Mouse (Mus musculus): Measurements from ENCODE around the gene Zfp367. TPM values are rescaled to one million over a fixed set of nuclear protein-coding genes. Genes with fewer than 3 reads are reported as not detected.

Zfp367 gene
- polyA plus RNA-seq, 1 experiment from 2014 or later: 27.4 TPM

DNA sequence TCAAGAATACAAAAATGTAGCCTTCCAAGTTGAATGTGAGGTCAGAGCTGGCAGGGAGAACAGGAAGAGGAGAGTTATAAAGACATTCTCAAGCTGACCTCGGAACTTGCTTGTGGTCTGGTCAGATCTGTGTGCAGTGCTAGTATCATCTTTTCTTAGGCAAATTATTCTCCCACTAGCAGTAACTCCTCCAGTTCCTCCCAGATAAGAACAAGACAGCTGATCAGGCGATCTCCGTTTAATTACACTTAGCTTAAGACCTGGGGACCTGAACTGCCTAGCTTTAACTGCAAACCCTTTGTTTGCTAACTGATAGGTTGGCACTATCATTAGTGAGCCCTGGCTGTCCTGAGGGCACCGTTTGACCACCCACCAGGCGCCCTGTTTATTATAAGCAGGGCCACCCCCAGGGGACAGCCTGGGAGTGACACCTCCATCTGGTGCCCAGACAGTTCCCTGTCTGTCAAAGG, 44.6 kb downstream of the Zfp367 start:
- 17% methylated on average over 5 of the region's 5 CpGs for WGBS
- Histone ChIP-seq H3K36me3 (no peaks in the 10 kb centered on the region), H3K27ac (no peak overlapping the region), H3K9ac (no peak overlapping the region), H3K27me3 (no peaks in the 10 kb centered on the region), H3K4me2 (0 out of 2 replicates have a peak overlapping the region, but pooled peaks have one; percentile 6), H3K4me1 (peaks cover 13% of the 10 kb centered on the region; the same call in 1 of the 2 replicates), H3K4me3 (no peak overlapping the region), H3K9me3 (no peaks in the 10 kb centered on the region)
- ATAC-seq (ENCODE audit: borderline replicate concordance, extremely low read depth, low FRiP score, low TSS enrichment): no peak

DNA sequence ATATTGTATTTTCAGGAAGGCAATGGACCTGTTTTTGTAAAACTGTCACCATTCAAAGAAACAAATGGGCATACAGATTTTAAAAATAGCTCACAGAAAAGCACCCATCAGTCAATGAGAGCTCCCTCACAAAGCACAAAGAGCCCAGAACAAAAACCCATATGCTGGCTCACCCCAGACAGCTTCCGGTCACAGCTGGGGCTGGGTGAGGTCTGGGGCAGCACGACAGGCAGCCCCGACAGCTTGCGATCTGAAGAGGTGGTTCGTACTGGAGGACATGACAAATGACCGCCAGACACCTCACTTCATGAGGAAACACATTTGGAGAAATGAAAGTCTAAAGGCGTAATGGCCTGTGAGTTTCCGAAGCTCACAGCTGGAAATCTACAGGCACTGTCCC, 45.5 kb downstream of the Zfp367 start:
- Histone ChIP-seq H3K27ac (no peak overlapping the region), H3K9ac (no peak overlapping the region), H3K36me3 (no peaks in the 10 kb centered on the region), H3K27me3 (no peaks in the 10 kb centered on the region), H3K4me2 (peak overlapping the region; percentile 3; the same call in 1 of the 2 replicates), H3K4me3 (no peak overlapping the region), H3K4me1 (peaks cover 13% of the 10 kb centered on the region; the same call in 1 of the 2 replicates), H3K9me3 (no peaks in the 10 kb centered on the region)
- WGBS: 32% methylated on average over 8 of the region's 8 CpGs
- no peak for ATAC-seq (ENCODE audit: borderline replicate concordance, extremely low read depth, low FRiP score, low TSS enrichment)

DNA sequence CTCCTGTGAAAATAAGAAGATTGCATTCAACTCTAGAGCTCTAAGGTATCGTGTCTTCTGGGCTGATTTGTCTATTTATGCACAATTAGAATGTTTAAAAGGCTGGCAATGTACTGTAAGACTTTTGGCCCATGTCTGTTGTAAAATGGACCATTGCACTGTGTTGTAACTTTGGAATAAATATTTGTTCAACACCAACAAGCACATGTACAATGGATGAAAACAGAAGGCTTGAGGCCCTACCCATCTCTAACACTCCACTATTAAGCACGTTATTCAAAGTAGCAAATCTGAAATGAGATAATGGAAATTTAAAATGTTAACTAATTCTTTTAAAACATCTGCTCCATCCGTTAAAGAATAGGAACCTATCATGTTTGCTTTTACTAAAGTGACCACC, 45.9 kb downstream of the Zfp367 start:
- H3K4me3 ChIP-seq: no peak overlapping the region
- no peaks in the 10 kb centered on the region for H3K27me3 ChIP-seq
- peaks cover 13% of the 10 kb centered on the region; the same call in 1 of the 2 replicates for H3K4me1 ChIP-seq
- 50% methylated on average over 3 of the region's 3 CpGs for WGBS
- no peak overlapping the region for H3K4me2 ChIP-seq
- no peak for ATAC-seq (ENCODE audit: borderline replicate concordance, extremely low read depth, low FRiP score, low TSS enrichment)
- H3K27ac ChIP-seq: no peak overlapping the region
- no peak overlapping the region for H3K9ac ChIP-seq
- H3K36me3 ChIP-seq: no peaks in the 10 kb centered on the region
- H3K9me3 ChIP-seq: no peaks in the 10 kb centered on the region

GRCm38 (mm10) chr13:64105690-64106089, 47.3 kb downstream of the Zfp367 start:
- H3K4me2 ChIP-seq: no peak overlapping the region
- H3K4me1 ChIP-seq: peaks cover 13% of the 10 kb centered on the region; the same call in 1 of the 2 replicates
- no peaks in the 10 kb centered on the region for H3K36me3 ChIP-seq
- H3K27me3 ChIP-seq: no peaks in the 10 kb centered on the region
- no peaks in the 10 kb centered on the region for H3K9me3 ChIP-seq
- H3K4me3 ChIP-seq: no peak overlapping the region
- H3K9ac ChIP-seq: no peak overlapping the region
- H3K27ac ChIP-seq: no peak overlapping the region
- ATAC-seq (ENCODE audit: borderline replicate concordance, extremely low read depth, low FRiP score, low TSS enrichment): no peak
- WGBS: 72% methylated on average over 3 of the region's 3 CpGs

DNA sequence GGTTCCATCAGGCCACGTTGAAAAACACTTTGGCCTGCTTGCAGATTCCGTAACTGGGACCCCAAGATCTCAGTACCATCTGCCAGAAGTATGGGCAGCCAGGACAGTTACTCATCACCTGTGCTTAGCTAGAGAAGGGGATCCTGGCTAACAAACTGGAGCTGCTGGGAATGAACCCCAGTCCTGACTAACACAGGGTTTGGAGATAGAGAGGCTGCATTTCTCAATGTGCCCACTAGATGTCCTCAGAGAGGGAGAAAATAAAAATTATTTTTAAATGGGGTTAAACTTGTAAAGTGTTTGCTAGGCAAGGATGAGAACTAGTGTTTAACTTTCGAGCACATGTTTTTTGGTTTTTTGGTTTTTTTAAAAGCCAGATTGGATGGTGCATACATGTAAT, 52.8 kb downstream of the Zfp367 start:
- no peak overlapping the region for H3K27ac ChIP-seq
- no peak for ATAC-seq (ENCODE audit: borderline replicate concordance, extremely low read depth, low FRiP score, low TSS enrichment)
- no peaks in the 10 kb centered on the region for H3K4me1 ChIP-seq
- H3K9ac ChIP-seq: no peak overlapping the region
- no peaks in the 10 kb centered on the region for H3K9me3 ChIP-seq
- no peaks in the 10 kb centered on the region for H3K27me3 ChIP-seq
- H3K4me3 ChIP-seq: no peak overlapping the region
- H3K4me2 ChIP-seq: no peak overlapping the region
- 67% methylated on average over 3 of the region's 3 CpGs for WGBS
- H3K36me3 ChIP-seq: no peaks in the 10 kb centered on the region

GRCm38 (mm10) chr13:64098992-64099391, 54.0 kb downstream of the Zfp367 start:
- Histone ChIP-seq H3K4me2 (no peak overlapping the region), H3K27me3 (no peaks in the 10 kb centered on the region), H3K9me3 (no peaks in the 10 kb centered on the region), H3K4me3 (no peak overlapping the region), H3K27ac (no peak overlapping the region), H3K9ac (no peak overlapping the region), H3K4me1 (no peaks in the 10 kb centered on the region), H3K36me3 (no peaks in the 10 kb centered on the region)
- no peak for ATAC-seq (ENCODE audit: borderline replicate concordance, extremely low read depth, low FRiP score, low TSS enrichment)
- 78% methylated on average over 9 of the region's 9 CpGs for WGBS

DNA sequence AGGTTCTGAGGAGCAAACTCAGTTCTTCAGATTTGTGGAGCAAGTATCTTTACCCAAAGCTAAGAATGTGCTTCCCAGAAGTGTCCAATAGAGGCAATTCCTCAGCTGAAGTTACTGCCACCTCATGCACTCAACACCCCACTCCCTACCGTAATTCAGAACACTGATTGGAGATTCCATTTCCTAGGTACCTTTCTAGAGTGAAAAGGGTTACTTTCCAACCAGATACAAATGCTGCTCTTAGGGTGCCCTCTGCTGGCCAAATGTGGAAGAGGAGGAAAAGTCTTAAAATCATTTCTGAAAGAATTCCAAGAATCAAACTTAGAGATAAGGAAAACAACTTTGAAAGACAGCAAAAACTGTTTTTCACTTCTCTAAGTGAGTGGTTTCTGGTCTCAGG, 59.7 kb downstream of the Zfp367 start:
- peaks cover 12% of the 10 kb centered on the region for H3K4me1 ChIP-seq
- no peak overlapping the region for H3K4me2 ChIP-seq
- H3K36me3 ChIP-seq: no peaks in the 10 kb centered on the region
- no peaks in the 10 kb centered on the region for H3K9me3 ChIP-seq
- H3K27me3 ChIP-seq: no peaks in the 10 kb centered on the region
- H3K4me3 ChIP-seq: no peak overlapping the region
- 0% methylated on average over 1 of the region's 1 CpGs for WGBS
- no peak for ATAC-seq (ENCODE audit: borderline replicate concordance, extremely low read depth, low FRiP score, low TSS enrichment)
- H3K27ac ChIP-seq: no peak overlapping the region
- no peak overlapping the region for H3K9ac ChIP-seq

DNA sequence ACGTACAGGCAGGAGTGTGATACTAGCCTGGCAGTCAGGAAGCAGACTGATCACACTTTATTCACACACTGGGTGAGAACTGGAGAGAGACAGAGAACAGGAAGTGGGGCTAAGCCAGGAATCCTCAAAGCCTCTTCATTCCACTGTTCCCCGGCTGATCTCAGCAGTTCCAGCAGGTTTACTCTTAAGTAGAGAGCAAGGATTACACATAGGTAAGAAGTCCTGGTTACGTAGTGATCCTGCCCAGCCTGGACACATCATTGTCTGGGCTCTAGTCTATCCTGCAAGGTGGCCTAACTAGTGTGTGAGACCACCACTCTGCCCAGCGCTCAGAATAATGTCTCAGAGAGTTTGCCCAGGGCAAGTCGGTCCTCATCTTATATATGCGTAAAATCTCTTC, 60.2 kb downstream of the Zfp367 start:
- Histone ChIP-seq H3K27ac (no peak overlapping the region), H3K9ac (no peak overlapping the region), H3K36me3 (no peaks in the 10 kb centered on the region), H3K4me3 (no peak overlapping the region), H3K4me1 (peaks cover 12% of the 10 kb centered on the region), H3K4me2 (no peak overlapping the region), H3K9me3 (no peaks in the 10 kb centered on the region), H3K27me3 (no peaks in the 10 kb centered on the region)
- ATAC-seq (ENCODE audit: borderline replicate concordance, extremely low read depth, low FRiP score, low TSS enrichment): no peak; the same call in 1 of the 2 replicates
- WGBS: 47% methylated on average over 6 of the region's 6 CpGs

- Histone ChIP-seq H3K27me3 (no peaks in the 10 kb centered on the region), H3K4me1 (peaks cover 12% of the 10 kb centered on the region), H3K9me3 (no peaks in the 10 kb centered on the region), H3K4me3 (no peak overlapping the region), H3K36me3 (no peaks in the 10 kb centered on the region), H3K27ac (no peak overlapping the region), H3K9ac (no peak overlapping the region), H3K4me2 (no peak overlapping the region)
- ATAC-seq (ENCODE audit: borderline replicate concordance, extremely low read depth, low FRiP score, low TSS enrichment): no peak
- 74% methylated on average over 3 of the region's 3 CpGs for WGBS
Observed at GRCm38 (mm10) chr13:64092141-64092540, 60.9 kb downstream of the Zfp367 start.

- Histone ChIP-seq H3K9me3 (no peaks in the 10 kb centered on the region), H3K9ac (no peak overlapping the region), H3K4me1 (peaks cover 12% of the 10 kb centered on the region), H3K4me2 (no peak overlapping the region), H3K27me3 (no peaks in the 10 kb centered on the region), H3K27ac (no peak overlapping the region), H3K36me3 (no peaks in the 10 kb centered on the region), H3K4me3 (no peak overlapping the region)
- 65% methylated on average over 7 of the region's 7 CpGs for WGBS
- ATAC-seq (ENCODE audit: borderline replicate concordance, extremely low read depth, low FRiP score, low TSS enrichment): no peak
Observed at GRCm38 (mm10) chr13:64091006-64091405, 62.0 kb downstream of the Zfp367 start.

GRCm38 (mm10) chr13:64090278-64090677, 62.7 kb downstream of the Zfp367 start:
- no peaks in the 10 kb centered on the region for H3K36me3 ChIP-seq
- peaks cover 12% of the 10 kb centered on the region for H3K4me1 ChIP-seq
- 54% methylated on average over 5 of the region's 5 CpGs for WGBS
- no peaks in the 10 kb centered on the region for H3K9me3 ChIP-seq
- H3K9ac ChIP-seq: no peak overlapping the region
- ATAC-seq (ENCODE audit: borderline replicate concordance, extremely low read depth, low FRiP score, low TSS enrichment): peak; percentile 57
- H3K27me3 ChIP-seq: no peaks in the 10 kb centered on the region
- H3K4me3 ChIP-seq: no peak overlapping the region
- H3K27ac ChIP-seq: no peak overlapping the region
- H3K4me2 ChIP-seq: no peak overlapping the region

- no peak for ATAC-seq (ENCODE audit: borderline replicate concordance, extremely low read depth, low FRiP score, low TSS enrichment)
- H3K9me3 ChIP-seq: no peaks in the 10 kb centered on the region
- H3K4me3 ChIP-seq: no peak within 1 kb of the TSS
- H3K9ac ChIP-seq: no peak within 1 kb of the TSS
- no peaks in the 10 kb centered on the region for H3K27me3 ChIP-seq
- H3K4me1 ChIP-seq: peaks cover 12% of the 10 kb centered on the region
- H3K27ac ChIP-seq: peak within 1 kb of the TSS; percentile 5; the same call in 1 of the 2 replicates
- WGBS: 73% methylated on average over 4 of the region's 4 CpGs
- no peaks in the 10 kb centered on the region for H3K36me3 ChIP-seq
- H3K4me2 ChIP-seq: no peak within 1 kb of the TSS
Observed at GRCm38 (mm10) chr13:64089130-64089529, 63.9 kb downstream of the Zfp367 start, which contains the start of gene Hsd17b3. TSS of gene Hsd17b3 (minus strand) at chr13:64089230.

DNA sequence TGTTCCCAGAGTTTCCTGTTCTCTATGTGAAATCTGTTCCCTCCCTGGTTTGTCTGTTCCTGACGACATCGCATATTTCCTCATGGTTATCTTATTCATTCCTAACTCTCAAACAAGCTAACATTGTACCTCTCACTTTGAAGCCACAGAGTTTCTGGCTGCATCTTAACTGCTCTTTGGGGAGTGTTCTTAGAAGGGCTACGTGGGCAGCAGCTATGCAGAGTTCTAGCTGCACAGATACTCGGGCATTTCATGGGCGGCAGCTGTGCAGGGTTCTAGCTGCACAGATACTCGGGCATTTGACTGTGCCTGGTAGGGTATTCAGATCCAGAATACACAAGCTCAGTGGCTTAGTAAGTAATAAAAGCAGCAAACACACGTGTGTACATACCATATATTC, 64.9 kb downstream of the Zfp367 start:
- H3K4me1 ChIP-seq: peaks cover 6% of the 10 kb centered on the region
- H3K9me3 ChIP-seq: no peaks in the 10 kb centered on the region
- peak overlapping the region; percentile 5; the same call in 1 of the 2 replicates for H3K27ac ChIP-seq
- no peak for ATAC-seq (ENCODE audit: borderline replicate concordance, extremely low read depth, low FRiP score, low TSS enrichment)
- H3K27me3 ChIP-seq: no peaks in the 10 kb centered on the region
- no peak overlapping the region for H3K9ac ChIP-seq
- H3K4me3 ChIP-seq: no peak overlapping the region
- no peaks in the 10 kb centered on the region for H3K36me3 ChIP-seq
- no peak overlapping the region for H3K4me2 ChIP-seq
- WGBS: 51% methylated on average over 7 of the region's 7 CpGs
